Mouse (Mus musculus): ENCODE measurements around the gene Snx13.

GRCm38 (mm10) chr12:35063697-35064468 lies 16.9 kb downstream of the Snx13 start:
- TF ChIP-seq CTCF (IDR thresholded peaks at IDR 0.05): no peak
- no peak for TF ChIP-seq EP300 (IDR thresholded peaks at IDR 0.05)

Data from lung, postnatal 0 days (tissue).